Mouse (Mus musculus) limb, embryonic 14.5 days (tissue): ENCODE measurements around the gene Vmn1r211. TPM values are rescaled to one million over a fixed set of nuclear protein-coding genes. Genes with fewer than 3 reads are reported as not detected.
"Not testable (repeated sequence)": the region's sequence is repeated elsewhere in the genome, so short reads cannot be mapped to it uniquely, and the experiment has no call there.

Experiments used
- ATAC-seq: fragments of 200-750 bp; cut with Nextera tagmentation; 2 replicates; pipeline ENCODE4 v1.8.0; 2017; ENCODE audit warnings: low read depth, moderate number of reproducible peaks, moderate TSS enrichment; ENCODE audit not compliant: low FRiP score
- DNase-seq: peaks from one replicate; pipeline ENCODE4 v3.0.0-alpha.2; 2015; ENCODE audit warnings: low spot score
- H3K27ac ChIP-seq: fragments of 300-500 bp; sonication (generic); replicated peaks from 2 replicates; pipeline ENCODE4 v1.5.1; 2014; ENCODE audit warnings: low read depth, mild to moderate bottlenecking, low read length, moderate library complexity, mixed read lengths
- H3K27me3 ChIP-seq: fragments of 300-500 bp; sonication (generic); 2 replicates; pipeline ENCODE4 v1.6.1; 2014; ENCODE audit warnings: low read length, mixed read lengths; ENCODE audit not compliant: control insufficient read depth, insufficient read depth
- H3K36me3 ChIP-seq: fragments of 300-500 bp; sonication (generic); 2 replicates; pipeline ENCODE4 v1.6.1; 2014; ENCODE audit warnings: mild to moderate bottlenecking, low read length, moderate library complexity, mixed read lengths; ENCODE audit not compliant: control insufficient read depth, insufficient read depth
- H3K4me1 ChIP-seq: fragments of 300-500 bp; sonication (generic); 2 replicates; pipeline ENCODE4 v1.6.1; 2014; ENCODE audit warnings: antibody characterized with exemption, low read length, mixed read lengths; ENCODE audit not compliant: control insufficient read depth, insufficient read depth
- H3K4me2 ChIP-seq: fragments of 300-500 bp; sonication (generic); replicated peaks from 2 replicates; pipeline ENCODE4 v1.6.1; 2014; ENCODE audit warnings: low read depth, mild to moderate bottlenecking, low read length, moderate library complexity; ENCODE audit not compliant: severe bottlenecking
- H3K4me3 ChIP-seq: fragments of 300-500 bp; sonication (generic); replicated peaks from 2 replicates; pipeline ENCODE4 v1.5.1; 2014; ENCODE audit warnings: low read length
- H3K9ac ChIP-seq: fragments of 300-500 bp; sonication (generic); 2 replicates; pipeline ENCODE4 v1.6.1; 2014; ENCODE audit warnings: mild to moderate bottlenecking, low read depth, low read length, moderate library complexity; ENCODE audit not compliant: severe bottlenecking
- H3K9me3 ChIP-seq: fragments of 300-500 bp; sonication (generic); 2 replicates; pipeline ENCODE4 v1.6.1; 2016; ENCODE audit warnings: low read length; ENCODE audit not compliant: control insufficient read depth
- POLR2A ChIP-seq: fragments of 200-500 bp; IDR thresholded peaks from 2 replicates; pipeline ENCODE4 v1.8.0; 2012; ENCODE audit warnings: inconsistent platforms, mild to moderate bottlenecking, moderate library complexity, borderline replicate concordance; ENCODE audit not compliant: insufficient read depth, insufficient read length; ENCODE audit errors: extremely low read depth
- WGBS: fragments of 180-500 bp; shearing (Covaris S2); extraction: QIAGEN DNeasy Blood & Tissue Kit; methylation state at CpG from one replicate; pipeline ENCODE4 v1.1.7; 2014; 5-methylcytosine and 5-hydroxymethylcytosine counted together
- polyA plus RNA-seq, 2 experiments: library from polyadenylated mRNA; depleted of rRNA in 1 of 2; stranded (reverse) in 1 of 2; unstranded in 1 of 2; fragments of >200 nt; fragmentation: Nextera tagmentation in 1 of 2; extraction: Ambion mirVana in 1 of 2; gene quantifications; 2 replicates each; pipeline versions ENCODE4 v1.2.1 to v1.2.3; 2012 to 2014

Gene Vmn1r211
- polyA plus RNA-seq, 2 experiments = not detected

DNA sequence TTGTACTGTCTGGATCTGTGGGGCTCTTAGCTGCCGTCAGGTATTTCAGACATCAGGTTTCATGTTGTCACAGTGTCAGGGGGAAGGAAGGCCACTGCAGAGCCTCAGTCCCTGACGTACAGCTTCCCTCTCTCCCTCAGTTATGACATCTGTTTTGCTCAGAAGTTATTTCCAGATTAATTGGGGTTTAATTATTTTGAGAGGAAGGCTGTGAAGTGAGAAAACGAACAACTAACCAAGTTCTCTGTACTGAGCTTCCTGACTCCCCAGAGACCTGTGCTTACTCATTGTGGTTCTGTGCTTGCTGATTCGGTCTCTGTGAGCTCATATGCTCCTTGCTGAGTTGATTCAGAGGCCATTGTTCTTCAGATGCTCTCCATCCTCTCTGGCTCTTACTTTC lies 26.1 kb downstream of the Vmn1r211 start, which contains the start of gene Vmn1r210:
Gene Vmn1r210 (minus strand): TSS at position 101 of the 400 bp plus-strand sequence.
- Histone ChIP-seq H3K4me3 (no peak within 1 kb of the TSS), H3K4me2 (no peak within 1 kb of the TSS), H3K27me3 (no peaks in the 10 kb centered on the region), H3K27ac (no peak within 1 kb of the TSS), H3K9me3 (no peaks in the 10 kb centered on the region), H3K9ac (no peak within 1 kb of the TSS), H3K4me1 (no peaks in the 10 kb centered on the region), H3K36me3 (no peaks in the 10 kb centered on the region)
- ATAC-seq (no peak), DNase-seq (no peak)
- TF ChIP-seq POLR2A = no peak
- WGBS = 59% methylated on average over 4 of the region's 4 CpGs

DNA sequence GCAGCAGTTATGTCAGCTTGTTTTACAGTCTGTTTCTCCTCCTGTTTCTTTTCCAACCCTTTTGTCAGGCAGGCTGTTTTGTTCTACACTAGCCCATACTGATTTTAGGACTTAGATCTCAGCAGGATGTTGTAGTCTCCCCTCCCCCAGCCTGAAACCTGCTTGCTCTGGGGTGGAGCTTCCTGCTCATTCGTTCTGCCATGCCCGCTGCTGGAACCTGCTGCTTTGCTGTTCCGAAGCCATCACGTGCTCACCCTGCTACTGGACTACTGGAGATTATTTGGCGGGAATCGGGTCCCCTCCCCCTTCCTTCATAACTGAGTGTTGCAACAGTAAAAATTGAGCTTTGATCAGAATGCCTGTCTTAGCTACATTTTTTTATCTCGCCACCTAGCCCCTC lies 28.0 kb downstream of the Vmn1r211 start:
- not testable (repeated sequence) for H3K27me3 ChIP-seq, H3K4me3 ChIP-seq, H3K27ac ChIP-seq, ATAC-seq, H3K36me3 ChIP-seq, DNase-seq, H3K9me3 ChIP-seq, H3K9ac ChIP-seq, H3K4me2 ChIP-seq, H3K4me1 ChIP-seq
- WGBS = 26% methylated on average over 7 of the region's 7 CpGs

DNA sequence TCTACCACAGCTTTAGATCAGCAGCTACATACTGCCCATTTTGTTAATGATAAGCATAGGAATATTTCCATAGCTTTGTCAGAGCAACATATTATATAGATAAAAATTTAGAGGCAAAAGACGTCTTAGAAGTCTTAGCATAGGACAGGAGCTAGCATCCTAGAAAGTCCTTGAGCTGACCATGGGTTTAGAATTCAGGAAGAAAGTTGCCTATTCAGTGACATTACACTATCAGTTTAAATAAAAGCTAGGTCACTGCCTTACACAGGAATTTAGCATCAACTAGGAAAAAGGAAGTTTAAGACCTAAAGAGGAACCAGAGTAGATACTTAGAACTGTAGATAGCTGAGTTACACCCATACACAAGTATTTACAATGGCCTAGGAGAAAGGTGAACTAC lies 35.8 kb downstream of the Vmn1r211 start:
- not testable (repeated sequence) for H3K27ac ChIP-seq, H3K4me1 ChIP-seq, DNase-seq, H3K27me3 ChIP-seq, ATAC-seq, H3K4me2 ChIP-seq, H3K4me3 ChIP-seq, H3K9ac ChIP-seq, H3K9me3 ChIP-seq, H3K36me3 ChIP-seq
- 90% methylated on average over 1 of the region's 1 CpGs for WGBS

DNA sequence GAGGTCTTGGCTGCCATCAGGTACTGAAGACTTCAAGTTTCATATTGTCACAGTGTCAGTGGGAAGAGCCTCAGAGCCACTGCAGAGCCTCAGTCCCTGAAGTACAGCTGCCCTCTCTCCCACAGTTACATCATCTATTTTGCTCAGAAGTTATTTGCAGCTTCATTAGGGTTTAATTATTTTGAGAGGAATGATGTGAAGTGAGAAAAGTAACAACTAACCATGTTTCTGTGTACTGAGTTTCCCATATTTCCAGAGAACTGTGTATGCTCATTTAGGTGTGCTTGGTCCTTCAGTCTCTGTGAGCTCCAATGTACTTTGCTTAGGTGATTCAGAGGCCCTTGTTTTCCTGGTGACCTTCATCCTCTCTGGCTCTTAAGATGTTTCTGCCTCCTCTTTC lies 47.8 kb downstream of the Vmn1r211 start, which contains the start of gene Vmn1r209:
Gene Vmn1r209 (minus strand): TSS at position 101 of the 400 bp plus-strand sequence.
- DNase-seq, ATAC-seq, H3K4me1 ChIP-seq, H3K4me3 ChIP-seq, H3K9me3 ChIP-seq, H3K27ac ChIP-seq, H3K27me3 ChIP-seq, H3K9ac ChIP-seq, H3K36me3 ChIP-seq, H3K4me2 ChIP-seq: not testable (repeated sequence)

Other genes starting within 250 kb of the Vmn1r211 start
- not detected in 2 replicates for gene Vmn1r206, start 233.3 kb downstream of the Vmn1r211 start, polyA plus RNA-seq (2012; rRNA removed)
- gene Vmn1r206, start 233.3 kb downstream of the Vmn1r211 start, polyA plus RNA-seq (2014; fragmentation: Nextera tagmentation; extraction: Ambion mirVana) = not detected in 2 replicates
- not detected in 2 replicates for gene Vmn1r207-ps, start 127.9 kb downstream of the Vmn1r211 start, polyA plus RNA-seq (2012; rRNA removed)
- not detected in 2 replicates for gene Vmn1r207-ps, start 127.9 kb downstream of the Vmn1r211 start, polyA plus RNA-seq (2014; fragmentation: Nextera tagmentation; extraction: Ambion mirVana)
- not detected in 2 replicates for gene Vmn1r208, start 80.2 kb downstream of the Vmn1r211 start, polyA plus RNA-seq (2012; rRNA removed)
- gene Vmn1r208, start 80.2 kb downstream of the Vmn1r211 start, polyA plus RNA-seq (2014; fragmentation: Nextera tagmentation; extraction: Ambion mirVana) = not detected in 2 replicates
- not detected in 2 replicates for gene Vmn1r209, start 47.9 kb downstream of the Vmn1r211 start, polyA plus RNA-seq (2012; rRNA removed)
- not detected in 2 replicates for gene Vmn1r209, start 47.9 kb downstream of the Vmn1r211 start, polyA plus RNA-seq (2014; fragmentation: Nextera tagmentation; extraction: Ambion mirVana)
- gene Vmn1r210, start 26.2 kb downstream of the Vmn1r211 start, polyA plus RNA-seq (2012; rRNA removed) = not detected in 2 replicates
- gene Vmn1r210, start 26.2 kb downstream of the Vmn1r211 start, polyA plus RNA-seq (2014; fragmentation: Nextera tagmentation; extraction: Ambion mirVana) = not detected in 2 replicates
- gene Vmn1r212, start 26.6 kb upstream of the Vmn1r211 start, polyA plus RNA-seq (2012; rRNA removed) = not detected in 2 replicates
- not detected in 2 replicates for gene Vmn1r212, start 26.6 kb upstream of the Vmn1r211 start, polyA plus RNA-seq (2014; fragmentation: Nextera tagmentation; extraction: Ambion mirVana)
- gene Vmn1r213, start 150.1 kb upstream of the Vmn1r211 start, polyA plus RNA-seq (2012; rRNA removed) = not detected in 2 replicates
- not detected in 2 replicates for gene Vmn1r213, start 150.1 kb upstream of the Vmn1r211 start, polyA plus RNA-seq (2014; fragmentation: Nextera tagmentation; extraction: Ambion mirVana)
- gene Vmn1r214, start 172.9 kb upstream of the Vmn1r211 start, polyA plus RNA-seq (2012; rRNA removed) = not detected in 2 replicates
- not detected in 2 replicates for gene Vmn1r214, start 172.9 kb upstream of the Vmn1r211 start, polyA plus RNA-seq (2014; fragmentation: Nextera tagmentation; extraction: Ambion mirVana)
- gene Vmn1r215, start 210.5 kb upstream of the Vmn1r211 start, polyA plus RNA-seq (2012; rRNA removed) = not detected in 2 replicates
- not detected in 2 replicates for gene Vmn1r215, start 210.5 kb upstream of the Vmn1r211 start, polyA plus RNA-seq (2014; fragmentation: Nextera tagmentation; extraction: Ambion mirVana)